Mouse (Mus musculus) kidney, embryonic 14.5 days (tissue): ENCODE measurements around the gene Nasp. TPM values are rescaled to one million over a fixed set of nuclear protein-coding genes. Genes with fewer than 3 reads are reported as not detected.

Experiments
- ATAC-seq: fragments of 200-750 bp; cut with Nextera tagmentation; 2 replicates; pipeline ENCODE4 v1.8.0; 2017; ENCODE audit warnings: moderate number of reproducible peaks, mild to moderate bottlenecking, moderate TSS enrichment, moderate library complexity; ENCODE audit not compliant: low FRiP score, low TSS enrichment
- H3K27ac ChIP-seq: fragments of 300-500 bp; sonication (generic); 2 replicates; pipeline ENCODE4 v1.5.1; 2014; ENCODE audit warnings: low read depth, mild to moderate bottlenecking, low read length, moderate library complexity, mixed read lengths
- H3K27me3 ChIP-seq: fragments of 300-500 bp; sonication (generic); 2 replicates; pipeline ENCODE4 v1.6.1; 2014; ENCODE audit warnings: mild to moderate bottlenecking, low read length; ENCODE audit not compliant: control insufficient read depth, insufficient read depth
- H3K36me3 ChIP-seq: fragments of 300-500 bp; sonication (generic); 2 replicates; pipeline ENCODE4 v1.6.1; 2014; ENCODE audit warnings: low read length, mixed read lengths; ENCODE audit not compliant: control insufficient read depth, insufficient read depth
- H3K4me1 ChIP-seq: fragments of 300-500 bp; sonication (generic); 2 replicates; pipeline ENCODE4 v1.6.1; 2014; ENCODE audit warnings: low read length, mixed read lengths; ENCODE audit not compliant: control insufficient read depth, insufficient read depth
- H3K4me2 ChIP-seq: fragments of 300-500 bp; sonication (generic); replicated peaks from 2 replicates; pipeline ENCODE4 v1.6.1; 2014; ENCODE audit warnings: low read depth, mild to moderate bottlenecking, low read length
- H3K4me3 ChIP-seq: fragments of 300-500 bp; sonication (generic); 2 replicates; pipeline ENCODE4 v1.5.1; 2014; ENCODE audit warnings: mild to moderate bottlenecking, low read length
- H3K9ac ChIP-seq: fragments of 300-500 bp; sonication (generic); 2 replicates; pipeline ENCODE4 v1.6.1; 2014; ENCODE audit warnings: low read depth, mild to moderate bottlenecking, low read length, moderate library complexity
- H3K9me3 ChIP-seq: fragments of 300-500 bp; sonication (generic); 2 replicates; pipeline ENCODE4 v1.6.1; 2016; ENCODE audit warnings: low read length; ENCODE audit not compliant: control insufficient read depth
- WGBS: fragments of 180-500 bp; shearing (Covaris S2); extraction: QIAGEN DNeasy Blood & Tissue Kit; methylation state at CpG from one replicate; pipeline ENCODE4 v1.1.7; 2014; 5-methylcytosine and 5-hydroxymethylcytosine counted together
- polyA plus RNA-seq: library from polyadenylated mRNA; unstranded; fragments of >200 nt; fragmentation: Nextera tagmentation; extraction: Ambion mirVana; gene quantifications from 2 replicates; pipeline ENCODE4 v1.2.1, GENCODE M21; 2014

The Nasp gene
- polyA plus RNA-seq, 1 experiment from 2014 or later: 234 TPM

GRCm38 (mm10) chr4:116555413-116556300, 72.1 kb downstream of the Nasp start, which contains the start of gene Tmem69:
Gene Tmem69 (minus strand): TSS chr4:116555936.
- Histone ChIP-seq H3K4me3 (peak within 1 kb of the TSS; percentile 90), H3K9me3 (no peaks in the 10 kb centered on the region), H3K4me1 (peaks cover 4% of the 10 kb centered on the region; the same call in 1 of the 2 replicates), H3K9ac (peak within 1 kb of the TSS; percentile 90), H3K27ac (peak within 1 kb of the TSS; percentile 93), H3K36me3 (peaks cover 17% of the 10 kb centered on the region), H3K4me2 (peak within 1 kb of the TSS; percentile 82), H3K27me3 (no peaks in the 10 kb centered on the region)
- 3% methylated on average over 23 of the region's 23 CpGs for WGBS
- ATAC-seq: no peak

- WGBS: 91% methylated on average over 3 of the region's 3 CpGs
Measured at GRCm38 (mm10) chr4:116553035-116553434, 74.7 kb downstream of the Nasp start.

More at GRCm38 (mm10) chr4:116553035-116553434, 74.7 kb downstream of the Nasp start:
- Histone ChIP-seq H3K4me3 (no peak overlapping the region), H3K4me2 (no peak overlapping the region), H3K9ac (no peak overlapping the region), H3K36me3 (peaks cover 17% of the 10 kb centered on the region), H3K9me3 (no peaks in the 10 kb centered on the region), H3K27me3 (no peaks in the 10 kb centered on the region), H3K4me1 (no peaks in the 10 kb centered on the region), H3K27ac (no peak overlapping the region)
- no peak for ATAC-seq

Other genes starting within 250 kb of the Nasp start
- gene Mast2, start 163.8 kb downstream of the Nasp start, polyA plus RNA-seq: 17.6 and 25.7 TPM in 2 replicates
- gene Ipp, start 120.4 kb downstream of the Nasp start, polyA plus RNA-seq: 5.5 and 8.5 TPM in 2 replicates
- gene Tmem69, start 72.0 kb downstream of the Nasp start, polyA plus RNA-seq: 33.5 and 34.0 TPM in 2 replicates
- 44.6 and 54.8 TPM in 2 replicates for gene Gpbp1l1, start 70.3 kb downstream of the Nasp start, polyA plus RNA-seq
- 2.2 and 4.5 TPM in 2 replicates for gene Ccdc17, start 31.3 kb downstream of the Nasp start, polyA plus RNA-seq
- 730 and 751 TPM in 2 replicates for gene Akr1a1, start 23.7 kb upstream of the Nasp start, polyA plus RNA-seq
- gene Prdx1, start 57.6 kb upstream of the Nasp start, polyA plus RNA-seq: 1,503 and 1,977 TPM in 2 replicates
- 19.7 and 25.5 TPM in 2 replicates for gene Mmachc, start 80.5 kb upstream of the Nasp start, polyA plus RNA-seq
- gene Ccdc163, start 80.6 kb upstream of the Nasp start, polyA plus RNA-seq: 36.9 and 39.6 TPM in 2 replicates
- gene Tesk2, start 93.0 kb upstream of the Nasp start, polyA plus RNA-seq: 4.6 and 7.4 TPM in 2 replicates
- 29.0 and 42.5 TPM in 2 replicates for gene Toe1, start 179.7 kb upstream of the Nasp start, polyA plus RNA-seq
- gene Mutyh, start 179.8 kb upstream of the Nasp start, polyA plus RNA-seq: 17.9 and 18.7 TPM in 2 replicates
- 1.1 and 1.4 TPM in 2 replicates for gene Hpdl, start 193.8 kb upstream of the Nasp start, polyA plus RNA-seq
- 1.7 and 2.1 TPM in 2 replicates for gene Zswim5, start 249.4 kb upstream of the Nasp start, polyA plus RNA-seq